Mouse (Mus musculus) E14TG2a.4 (cell line): ENCODE measurements around the gene Mink1.

ENCODE experiments used
- H3K27me3 ChIP-seq: 2 replicates; pipeline ENCODE4 v1.6.1; 2014; ENCODE audit warnings: low read length, control low read depth; ENCODE audit not compliant: insufficient read depth
- H3K36me3 ChIP-seq: 2 replicates; pipeline ENCODE4 v1.6.1; 2014; ENCODE audit warnings: low read length, control low read depth; ENCODE audit not compliant: insufficient read depth
- H3K4me1 ChIP-seq: replicated peaks from 2 replicates; pipeline ENCODE4 v1.6.1; 2014; ENCODE audit warnings: low read depth, low read length, control low read depth
- H3K4me3 ChIP-seq: replicated peaks from 2 replicates; pipeline ENCODE4 v1.5.1; 2014; ENCODE audit warnings: mild to moderate bottlenecking, low read length
- H3K9me3 ChIP-seq: 2 replicates; pipeline ENCODE4 v1.6.1; 2014; ENCODE audit warnings: low read length, control low read depth
- CTCF ChIP-seq: conservative IDR thresholded peaks from 2 replicates; pipeline ENCODE4 v1.5.1; 2014; ENCODE audit warnings: low read length
- NANOG ChIP-seq: IDR thresholded peaks from 2 replicates; pipeline ENCODE4 v1.6.1; 2014; ENCODE audit warnings: borderline replicate concordance, low read length, mixed read lengths
- POU5F1 ChIP-seq: IDR thresholded peaks from 2 replicates; pipeline ENCODE4 v1.6.1; 2014; ENCODE audit warnings: low read length, borderline replicate concordance

Gene Mink1

GRCm38 (mm10) chr11:70647716-70648420, 85.2 kb downstream of the Mink1 start:
- Histone ChIP-seq H3K27me3 (no peaks in the 10 kb centered on the region), H3K36me3 (peaks cover 79% of the 10 kb centered on the region), H3K4me1 (peaks cover 69% of the 10 kb centered on the region), H3K4me3 (peak overlapping the region; percentile 98), H3K9me3 (peaks cover 41% of the 10 kb centered on the region)
- no peak for TF ChIP-seq POU5F1
- TF ChIP-seq CTCF, result no peak
- TF ChIP-seq NANOG, result no peak

GRCm38 (mm10) chr11:70648512-70648911, 85.8 kb downstream of the Mink1 start:
- peaks cover 80% of the 10 kb centered on the region for H3K36me3 ChIP-seq
- peak overlapping the region; percentile 98 for H3K4me3 ChIP-seq
- peaks cover 47% of the 10 kb centered on the region for H3K9me3 ChIP-seq
- TF ChIP-seq NANOG (no peak), CTCF (no peak), POU5F1 (no peak)
- H3K4me1 ChIP-seq, result peaks cover 71% of the 10 kb centered on the region
- H3K27me3 ChIP-seq, result no peaks in the 10 kb centered on the region

DNA sequence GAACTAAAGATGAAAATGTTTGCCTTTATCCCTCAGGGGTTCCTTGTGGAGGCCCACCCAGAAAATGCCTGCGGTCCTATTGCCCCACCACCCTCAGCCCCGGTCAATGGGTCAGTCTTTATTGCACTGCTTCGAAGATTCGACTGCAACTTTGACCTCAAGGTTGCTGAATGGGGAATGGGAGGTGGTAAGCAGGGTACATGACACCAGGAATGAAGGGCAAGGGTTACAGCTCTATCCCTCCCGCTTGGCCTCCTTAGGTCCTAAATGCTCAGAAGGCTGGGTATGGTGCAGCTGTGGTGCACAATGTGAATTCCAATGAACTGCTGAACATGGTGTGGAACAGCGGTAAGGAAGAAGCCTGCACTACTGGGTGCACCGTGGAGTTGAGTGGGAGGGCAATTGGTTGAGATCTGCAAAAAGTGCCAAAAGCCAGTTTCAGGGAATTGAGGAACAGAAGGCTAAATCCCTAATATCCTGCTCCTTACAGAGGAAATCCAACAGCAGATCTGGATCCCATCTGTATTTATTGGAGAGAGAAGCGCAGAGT, 86.6 kb downstream of the Mink1 start:
- H3K27me3 ChIP-seq, result no peaks in the 10 kb centered on the region
- H3K4me3 ChIP-seq, result peak overlapping the region; percentile 98; the same call in 1 of the 2 replicates
- H3K9me3 ChIP-seq, result peaks cover 50% of the 10 kb centered on the region
- H3K36me3 ChIP-seq, result peaks cover 75% of the 10 kb centered on the region
- H3K4me1 ChIP-seq, result peaks cover 71% of the 10 kb centered on the region
- TF ChIP-seq POU5F1 (no peak), CTCF (no peak), NANOG (no peak)

DNA sequence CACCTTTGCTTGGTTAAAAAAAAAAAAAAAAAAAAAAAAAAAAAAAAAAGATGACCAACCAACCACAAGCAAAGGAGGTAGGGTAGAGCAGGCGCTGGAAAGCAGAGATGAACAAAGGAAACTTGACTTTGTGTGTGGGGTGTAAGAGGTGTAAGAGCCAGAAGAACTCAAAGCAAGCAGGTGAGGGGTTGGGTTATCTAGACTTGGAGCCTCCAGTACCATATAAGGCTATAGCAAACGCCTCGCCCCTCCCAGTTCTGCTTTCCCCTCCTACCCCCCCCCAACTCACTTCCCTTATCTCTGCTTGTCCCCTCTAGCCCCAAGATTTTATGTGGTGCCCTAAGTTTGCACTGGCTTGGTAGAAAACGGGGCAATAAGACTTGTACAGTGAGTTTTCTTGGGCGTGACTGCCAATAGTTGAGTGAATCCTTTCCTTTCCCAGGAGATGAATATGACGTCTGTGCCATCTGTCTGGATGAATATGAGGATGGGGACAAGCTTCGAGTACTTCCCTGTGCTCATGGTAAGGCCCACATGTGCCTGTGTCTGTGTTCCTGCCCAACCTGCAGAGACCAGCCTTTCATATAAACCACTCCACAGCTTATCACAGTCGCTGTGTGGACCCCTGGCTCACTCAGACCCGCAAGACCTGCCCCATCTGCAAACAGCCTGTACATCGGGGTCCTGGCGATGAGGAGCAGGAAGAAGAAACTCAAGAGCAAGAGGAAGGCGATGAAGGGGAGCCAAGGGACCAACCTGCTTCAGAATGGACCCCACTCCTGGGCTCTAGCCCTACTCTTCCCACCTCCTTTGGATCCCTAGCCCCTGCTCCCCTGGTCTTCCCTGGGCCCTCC, 87.9 kb downstream of the Mink1 start:
- peaks cover 63% of the 10 kb centered on the region for H3K4me1 ChIP-seq
- peaks cover 50% of the 10 kb centered on the region for H3K9me3 ChIP-seq
- TF ChIP-seq NANOG (no peak), CTCF (no peak), POU5F1 (no peak)
- peak overlapping the region; percentile 30 for H3K4me3 ChIP-seq
- no peaks in the 10 kb centered on the region for H3K27me3 ChIP-seq
- peaks cover 62% of the 10 kb centered on the region for H3K36me3 ChIP-seq

- Histone ChIP-seq H3K9me3 (peaks cover 50% of the 10 kb centered on the region), H3K4me1 (peaks cover 58% of the 10 kb centered on the region), H3K4me3 (peak overlapping the region; percentile 30), H3K36me3 (peaks cover 57% of the 10 kb centered on the region), H3K27me3 (no peaks in the 10 kb centered on the region; the same call in 1 of the 2 replicates)
- TF ChIP-seq NANOG (no peak), CTCF (no peak), POU5F1 (no peak)
Measured at GRCm38 (mm10) chr11:70651391-70651790, 88.7 kb downstream of the Mink1 start.

- Histone ChIP-seq H3K27me3 (no peaks in the 10 kb centered on the region; the same call in 1 of the 2 replicates), H3K9me3 (peaks cover 50% of the 10 kb centered on the region), H3K36me3 (peaks cover 57% of the 10 kb centered on the region), H3K4me1 (peaks cover 66% of the 10 kb centered on the region), H3K4me3 (peak overlapping the region; percentile 99)
- no peak for TF ChIP-seq POU5F1
- TF ChIP-seq CTCF, result no peak
- no peak for TF ChIP-seq NANOG
Measured at GRCm38 (mm10) chr11:70652029-70652883, 89.6 kb downstream of the Mink1 start.

GRCm38 (mm10) chr11:70652884-70653344, 90.2 kb downstream of the Mink1 start:
- peaks cover 3% of the 10 kb centered on the region; the same call in 1 of the 2 replicates for H3K27me3 ChIP-seq
- peaks cover 50% of the 10 kb centered on the region for H3K9me3 ChIP-seq
- peak overlapping the region; percentile 99 for H3K4me3 ChIP-seq
- peaks cover 70% of the 10 kb centered on the region for H3K4me1 ChIP-seq
- H3K36me3 ChIP-seq, result peaks cover 57% of the 10 kb centered on the region
- no peak for TF ChIP-seq NANOG
- no peak for TF ChIP-seq CTCF
- TF ChIP-seq POU5F1, result no peak
